Mouse (Mus musculus): Measurements from ENCODE around the gene Ttyh3. TPM values are rescaled to one million over a fixed set of nuclear protein-coding genes. Genes with fewer than 3 reads are reported as not detected.

Gene Ttyh3
- polyA plus RNA-seq, 1 experiment from 2014 or later: 56.0 TPM

- H3K4me1 ChIP-seq (ENCODE audit: control insufficient read depth, insufficient read depth, low read length): peaks cover 16% of the 10 kb centered on the region
- peak overlapping the region; percentile 47; the same call in 1 of the 2 replicates for H3K27ac ChIP-seq (ENCODE audit: low read length)
- H3K9me3 ChIP-seq (replicated peaks; ENCODE audit: control insufficient read depth, low read length, poor library complexity, severe bottlenecking): no peaks in the 10 kb centered on the region
- no peaks in the 10 kb centered on the region for H3K27me3 ChIP-seq (ENCODE audit: control insufficient read depth, insufficient read depth, low read depth, low read length)
- no peak overlapping the region for H3K4me2 ChIP-seq (ENCODE audit: low read length)
- H3K4me3 ChIP-seq (ENCODE audit: low read depth, low read length): no peak overlapping the region
- 15% methylated on average over 8 of the region's 8 CpGs for WGBS
- H3K9ac ChIP-seq (ENCODE audit: low read depth, low read length): peak overlapping the region; percentile 36; the same call in 1 of the 2 replicates
- ATAC-seq: 0 out of 2 replicates have a peak, but pooled peaks have one; percentile 37
- H3K36me3 ChIP-seq (ENCODE audit: control insufficient read depth, insufficient read depth, low read length): no peaks in the 10 kb centered on the region
Measured at GRCm38 (mm10) chr5:140582995-140583731, 65.7 kb downstream of the Ttyh3 start.

- Histone ChIP-seq H3K9ac (ENCODE audit: low read depth, low read length) (no peak overlapping the region), H3K4me3 (ENCODE audit: low read depth, low read length) (no peak overlapping the region), H3K36me3 (ENCODE audit: control insufficient read depth, insufficient read depth, low read length) (no peaks in the 10 kb centered on the region), H3K4me2 (ENCODE audit: low read length) (no peak overlapping the region), H3K9me3 (replicated peaks; ENCODE audit: control insufficient read depth, low read length, poor library complexity, severe bottlenecking) (no peaks in the 10 kb centered on the region), H3K27ac (ENCODE audit: low read length) (no peak overlapping the region), H3K4me1 (ENCODE audit: control insufficient read depth, insufficient read depth, low read length) (peaks cover 16% of the 10 kb centered on the region), H3K27me3 (ENCODE audit: control insufficient read depth, insufficient read depth, low read depth, low read length) (no peaks in the 10 kb centered on the region)
- 4% methylated on average over 5 of the region's 5 CpGs for WGBS
- no peak for ATAC-seq
Measured at GRCm38 (mm10) chr5:140581569-140581968, 67.3 kb downstream of the Ttyh3 start.

GRCm38 (mm10) chr5:140579771-140580170 is 69.1 kb downstream of the Ttyh3 start:
- H3K4me1 ChIP-seq (ENCODE audit: control insufficient read depth, insufficient read depth, low read length): peaks cover 16% of the 10 kb centered on the region
- H3K36me3 ChIP-seq (ENCODE audit: control insufficient read depth, insufficient read depth, low read length): no peaks in the 10 kb centered on the region
- H3K27ac ChIP-seq (ENCODE audit: low read length): no peak overlapping the region
- no peaks in the 10 kb centered on the region for H3K9me3 ChIP-seq (replicated peaks; ENCODE audit: control insufficient read depth, low read length, poor library complexity, severe bottlenecking)
- no peak overlapping the region for H3K9ac ChIP-seq (ENCODE audit: low read depth, low read length)
- peak; percentile 50 for ATAC-seq
- H3K27me3 ChIP-seq (ENCODE audit: control insufficient read depth, insufficient read depth, low read depth, low read length): no peaks in the 10 kb centered on the region
- no peak overlapping the region for H3K4me3 ChIP-seq (ENCODE audit: low read depth, low read length)
- 8% methylated on average over 6 of the region's 6 CpGs for WGBS
- no peak overlapping the region for H3K4me2 ChIP-seq (ENCODE audit: low read length)

- Histone ChIP-seq H3K27me3 (ENCODE audit: control insufficient read depth, insufficient read depth, low read depth, low read length) (no peaks in the 10 kb centered on the region), H3K9me3 (replicated peaks; ENCODE audit: control insufficient read depth, low read length, poor library complexity, severe bottlenecking) (no peaks in the 10 kb centered on the region), H3K9ac (ENCODE audit: low read depth, low read length) (no peak overlapping the region), H3K36me3 (ENCODE audit: control insufficient read depth, insufficient read depth, low read length) (no peaks in the 10 kb centered on the region), H3K27ac (ENCODE audit: low read length) (no peak overlapping the region), H3K4me2 (ENCODE audit: low read length) (no peak overlapping the region), H3K4me3 (ENCODE audit: low read depth, low read length) (no peak overlapping the region), H3K4me1 (ENCODE audit: control insufficient read depth, insufficient read depth, low read length) (peaks cover 15% of the 10 kb centered on the region)
- 0 out of 2 replicates have a peak, but pooled peaks have one; percentile 23 for ATAC-seq
- WGBS: 18% methylated on average over 9 of the region's 9 CpGs
Measured at GRCm38 (mm10) chr5:140579221-140579620, 69.6 kb downstream of the Ttyh3 start.

GRCm38 (mm10) chr5:140575381-140575866 is 73.4 kb downstream of the Ttyh3 start:
- Histone ChIP-seq H3K9ac (ENCODE audit: low read depth, low read length) (no peak overlapping the region), H3K27me3 (ENCODE audit: control insufficient read depth, insufficient read depth, low read depth, low read length) (no peaks in the 10 kb centered on the region), H3K4me2 (ENCODE audit: low read length) (no peak overlapping the region), H3K27ac (ENCODE audit: low read length) (no peak overlapping the region), H3K9me3 (replicated peaks; ENCODE audit: control insufficient read depth, low read length, poor library complexity, severe bottlenecking) (no peaks in the 10 kb centered on the region), H3K4me3 (ENCODE audit: low read depth, low read length) (no peak overlapping the region), H3K36me3 (ENCODE audit: control insufficient read depth, insufficient read depth, low read length) (no peaks in the 10 kb centered on the region), H3K4me1 (ENCODE audit: control insufficient read depth, insufficient read depth, low read length) (peaks cover 5% of the 10 kb centered on the region; the same call in 1 of the 2 replicates)
- no peak for ATAC-seq
- WGBS: 73% methylated on average over 5 of the region's 5 CpGs

GRCm38 (mm10) chr5:140572611-140573010 is 76.2 kb downstream of the Ttyh3 start:
- 78% methylated on average over 6 of the region's 6 CpGs for WGBS
- Histone ChIP-seq H3K9ac (ENCODE audit: low read depth, low read length) (no peak overlapping the region), H3K4me3 (ENCODE audit: low read depth, low read length) (no peak overlapping the region), H3K4me2 (ENCODE audit: low read length) (no peak overlapping the region), H3K27me3 (ENCODE audit: control insufficient read depth, insufficient read depth, low read depth, low read length) (no peaks in the 10 kb centered on the region), H3K9me3 (replicated peaks; ENCODE audit: control insufficient read depth, low read length, poor library complexity, severe bottlenecking) (no peaks in the 10 kb centered on the region), H3K36me3 (ENCODE audit: control insufficient read depth, insufficient read depth, low read length) (no peaks in the 10 kb centered on the region), H3K4me1 (ENCODE audit: control insufficient read depth, insufficient read depth, low read length) (no peaks in the 10 kb centered on the region), H3K27ac (ENCODE audit: low read length) (no peak overlapping the region)
- ATAC-seq: no peak

GRCm38 (mm10) chr5:140571673-140572072 is 77.2 kb downstream of the Ttyh3 start:
- H3K4me1 ChIP-seq (ENCODE audit: control insufficient read depth, insufficient read depth, low read length): no peaks in the 10 kb centered on the region; the same call in 1 of the 2 replicates
- no peaks in the 10 kb centered on the region for H3K36me3 ChIP-seq (ENCODE audit: control insufficient read depth, insufficient read depth, low read length)
- no peak overlapping the region for H3K4me3 ChIP-seq (ENCODE audit: low read depth, low read length)
- H3K9me3 ChIP-seq (replicated peaks; ENCODE audit: control insufficient read depth, low read length, poor library complexity, severe bottlenecking): no peaks in the 10 kb centered on the region
- H3K27me3 ChIP-seq (ENCODE audit: control insufficient read depth, insufficient read depth, low read depth, low read length): no peaks in the 10 kb centered on the region
- no peak for ATAC-seq
- no peak overlapping the region for H3K9ac ChIP-seq (ENCODE audit: low read depth, low read length)
- no peak overlapping the region for H3K27ac ChIP-seq (ENCODE audit: low read length)
- WGBS: 56% methylated on average over 10 of the region's 10 CpGs
- no peak overlapping the region for H3K4me2 ChIP-seq (ENCODE audit: low read length)

- Histone ChIP-seq H3K36me3 (ENCODE audit: control insufficient read depth, insufficient read depth, low read length) (no peaks in the 10 kb centered on the region), H3K4me2 (ENCODE audit: low read length) (no peak overlapping the region), H3K4me3 (ENCODE audit: low read depth, low read length) (no peak overlapping the region), H3K9me3 (replicated peaks; ENCODE audit: control insufficient read depth, low read length, poor library complexity, severe bottlenecking) (no peaks in the 10 kb centered on the region), H3K27me3 (ENCODE audit: control insufficient read depth, insufficient read depth, low read depth, low read length) (no peaks in the 10 kb centered on the region), H3K27ac (ENCODE audit: low read length) (no peak overlapping the region), H3K9ac (ENCODE audit: low read depth, low read length) (no peak overlapping the region), H3K4me1 (ENCODE audit: control insufficient read depth, insufficient read depth, low read length) (no peaks in the 10 kb centered on the region; the same call in 1 of the 2 replicates)
- WGBS: 57% methylated on average over 4 of the region's 4 CpGs
- ATAC-seq: no peak
Measured at GRCm38 (mm10) chr5:140571201-140571600, 77.6 kb downstream of the Ttyh3 start.
